Mouse (Mus musculus): ENCODE measurements around the gene Ear2. TPM values are rescaled to one million over a fixed set of nuclear protein-coding genes. Genes with fewer than 3 reads are reported as not detected.

Ear2 gene
- polyA plus RNA-seq (2012; rRNA removed), result 24.0 and 26.3 TPM in 2 replicates

DNA sequence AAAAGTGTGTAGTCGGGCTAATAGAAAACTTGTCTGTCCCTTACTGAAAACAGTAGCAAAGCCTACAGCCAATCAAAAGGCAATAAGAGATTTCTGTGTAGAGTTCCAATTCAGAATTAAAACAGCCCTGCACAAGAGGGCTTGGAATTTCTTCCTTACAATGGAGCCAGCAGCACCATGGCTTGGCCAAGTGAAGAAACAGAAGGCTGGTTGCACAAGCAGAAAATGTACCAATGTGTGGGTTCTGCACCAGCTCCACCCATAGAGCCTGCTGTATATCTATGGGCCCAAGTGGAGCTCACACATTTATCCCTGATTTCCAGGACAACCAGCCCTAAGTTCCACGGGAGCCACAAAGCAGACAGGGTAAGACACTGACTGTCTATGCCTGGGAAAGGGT lies at the start of gene Ear2:
Ear2 (plus strand) TSS at position 301 of the 400 bp plus-strand sequence.

DNA sequence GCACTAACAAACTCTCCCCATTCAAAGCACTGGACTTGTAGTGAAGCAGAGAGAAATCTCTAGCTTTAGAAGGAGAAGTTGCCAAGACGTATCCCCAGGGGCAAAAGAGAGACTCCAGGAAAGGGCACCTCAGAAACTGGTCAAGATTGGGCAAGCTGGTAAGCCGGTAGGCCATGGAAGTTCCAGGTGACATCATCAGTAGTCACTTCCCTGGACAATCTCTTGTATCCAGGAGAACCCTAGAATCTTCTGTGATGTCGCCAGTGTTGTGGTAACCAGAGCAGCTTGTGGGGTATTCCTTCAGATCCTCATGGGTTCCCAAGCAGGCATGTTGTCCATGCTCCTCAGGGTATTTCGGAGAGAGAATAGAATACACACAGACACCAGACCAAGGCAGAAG lies 21.1 kb downstream of the Ear2 start, which contains the start of gene Gm3327:
Gm3327 (plus strand) TSS at position 301 of the 400 bp plus-strand sequence.

Other genes starting within 250 kb of the Ear2 start
- 16.3 and 18.4 TPM in 2 replicates for gene Ear1, start 227.1 kb upstream of the Ear2 start, polyA plus RNA-seq (2012; rRNA removed)
- not detected in 2 replicates for gene Ear10, start 179.1 kb upstream of the Ear2 start, polyA plus RNA-seq (2012; rRNA removed)
- 9.4 and 12.1 TPM in 2 replicates for gene Gm8113, start 177.3 kb upstream of the Ear2 start, polyA plus RNA-seq (2012; rRNA removed)
- gene Ang5, start 145.6 kb upstream of the Ear2 start, polyA plus RNA-seq (2012; rRNA removed), result not detected in 2 replicates
- gene Ang6, start 100.4 kb upstream of the Ear2 start, polyA plus RNA-seq (2012; rRNA removed), result 0.08 TPM in 1 of 2 replicates, not detected in the other
- not detected in 2 replicates for gene Gm3327, start 21.2 kb downstream of the Ear2 start, polyA plus RNA-seq (2012; rRNA removed)
- gene Gm8212, start 95.0 kb downstream of the Ear2 start, polyA plus RNA-seq (2012; rRNA removed), result not detected in 2 replicates
- gene 4930503E14Rik, start 110.6 kb downstream of the Ear2 start, polyA plus RNA-seq (2012; rRNA removed), result not detected in 2 replicates
- not detected in 2 replicates for gene Gm8220, start 182.9 kb downstream of the Ear2 start, polyA plus RNA-seq (2012; rRNA removed)
- gene Gm5930, start 235.9 kb downstream of the Ear2 start, polyA plus RNA-seq (2012; rRNA removed), result not detected in 2 replicates

Measured in liver, embryonic 14 days (tissue).